Mouse (Mus musculus) MEL (cell line): ENCODE results near the gene Amdhd2. TPM values are rescaled to one million over a fixed set of nuclear protein-coding genes. Genes with fewer than 3 reads are reported as not detected.

ENCODE experiments used
- DNase-seq: peaks from one replicate; pipeline ENCODE4 v3.0.0; 2011; ENCODE audit warnings: low read depth, low spot score
- H3K27ac ChIP-seq: 2 replicates; pipeline ENCODE4 v1.5.1; 2012; ENCODE audit warnings: low read depth, mild to moderate bottlenecking, control low read depth, low read length, moderate library complexity; ENCODE audit not compliant: control insufficient read depth
- H3K27me3 ChIP-seq, 2 experiments: fragments of 150-350 bp in 1 of 2; sonication (generic) in 1 of 2; 2 replicates each; pipeline ENCODE4 v1.6.1; 2012; ENCODE audit warnings: low read length in 2 of 2, mild to moderate bottlenecking in 2 of 2, improper control_type of control experiment in 1 of 2, moderate library complexity in 1 of 2; ENCODE audit not compliant: insufficient read depth in 2 of 2, control insufficient read depth in 1 of 2
- H3K36me3 ChIP-seq, 2 experiments: 2 replicates each; pipeline ENCODE4 v1.6.1; 2012 to 2014; ENCODE audit warnings: low read length in 2 of 2, improper control_type of control experiment in 1 of 2, inconsistent platforms in 1 of 2, mild to moderate bottlenecking in 1 of 2; ENCODE audit not compliant: insufficient read depth in 2 of 2, control insufficient read depth in 1 of 2
- H3K4me1 ChIP-seq, 2 experiments: fragments of 150-350 bp in 1 of 2; sonication (generic) in 1 of 2; 2 replicates each; pipeline ENCODE4 v1.6.1; 2012; ENCODE audit warnings: low read length in 2 of 2, improper control_type of control experiment in 1 of 2, mild to moderate bottlenecking in 1 of 2; ENCODE audit not compliant: insufficient read depth in 2 of 2, control insufficient read depth in 1 of 2
- H3K4me3 ChIP-seq, 2 experiments: fragments of 150-350 bp in 1 of 2; sonication (generic) in 1 of 2; 2 replicates each; pipeline ENCODE4 v1.5.1; 2012; ENCODE audit warnings: low read depth in 2 of 2, low read length in 2 of 2, mild to moderate bottlenecking in 2 of 2, moderate library complexity in 2 of 2, control low read depth in 1 of 2, improper control_type of control experiment in 1 of 2; ENCODE audit not compliant: control insufficient read depth in 1 of 2, insufficient read depth in 1 of 2
- H3K79me2 ChIP-seq: 2 replicates; pipeline ENCODE4 v1.6.1; 2012; ENCODE audit warnings: mild to moderate bottlenecking, low read length, moderate library complexity; ENCODE audit not compliant: control insufficient read depth, poor library complexity, insufficient read depth
- H3K9ac ChIP-seq: 2 replicates; pipeline ENCODE4 v1.6.1; 2012; ENCODE audit warnings: low read depth, mild to moderate bottlenecking, control low read depth, low read length, moderate library complexity; ENCODE audit not compliant: control insufficient read depth, poor library complexity, severe bottlenecking
- H3K9me3 ChIP-seq: fragments of 150-350 bp; sonication (generic); replicated peaks from 2 replicates; pipeline ENCODE4 v1.6.1; 2012; ENCODE audit warnings: mild to moderate bottlenecking, low read length, improper control_type of control experiment, moderate library complexity; ENCODE audit not compliant: insufficient read depth
- CHD1 ChIP-seq: IDR thresholded peaks from 2 replicates; pipeline ENCODE4 v1.6.1; 2012; ENCODE audit warnings: low read depth, mild to moderate bottlenecking, inconsistent platforms, low read length, improper control_type of control experiment
- CHD2 ChIP-seq: IDR thresholded peaks from 2 replicates; pipeline ENCODE4 v1.6.1; 2011; ENCODE audit warnings: low read length, improper control_type of control experiment
- ELF1 ChIP-seq: IDR thresholded peaks from 2 replicates; pipeline ENCODE4 v1.6.1; 2014; ENCODE audit warnings: low read depth, mild to moderate bottlenecking, inconsistent platforms, low read length, improper control_type of control experiment, moderate library complexity
- EP300 ChIP-seq, 2 experiments: IDR thresholded peaks; 2 replicates each; pipeline ENCODE4 v1.6.1; 2011; ENCODE audit warnings: improper control_type of control experiment in 2 of 2, low read length in 2 of 2, low read depth in 1 of 2, mild to moderate bottlenecking in 1 of 2
- ETS1 ChIP-seq: IDR thresholded peaks from 2 replicates; pipeline ENCODE4 v1.6.1; 2012; ENCODE audit warnings: low read depth, mild to moderate bottlenecking, inconsistent platforms, low read length, improper control_type of control experiment, moderate library complexity
- GATA1 ChIP-seq: IDR thresholded peaks from 2 replicates; pipeline ENCODE4 v1.6.1; 2011; ENCODE audit warnings: low read depth, low read length, improper control_type of control experiment
- JUND ChIP-seq: IDR thresholded peaks from 2 replicates; pipeline ENCODE4 v1.6.1; 2011; ENCODE audit warnings: low read depth, mild to moderate bottlenecking, improper control_type of control experiment, low read length
- KAT2A ChIP-seq: conservative IDR thresholded peaks from 2 replicates; pipeline ENCODE4 v1.6.1; 2012; ENCODE audit warnings: low read depth, low read length, improper control_type of control experiment, inconsistent platforms
- MAFK ChIP-seq: IDR thresholded peaks from 2 replicates; pipeline ENCODE4 v1.6.1; 2011; ENCODE audit warnings: low read depth, mild to moderate bottlenecking, low read length, improper control_type of control experiment, borderline replicate concordance
- MAX ChIP-seq: IDR thresholded peaks from 2 replicates; pipeline ENCODE4 v1.6.1; 2011; ENCODE audit warnings: low read length, improper control_type of control experiment
- MXI1 ChIP-seq: IDR thresholded peaks from 2 replicates; pipeline ENCODE4 v1.6.1; 2011; ENCODE audit warnings: mild to moderate bottlenecking, low read depth, low read length, improper control_type of control experiment
- MYB ChIP-seq: IDR thresholded peaks from 2 replicates; pipeline ENCODE4 v1.6.1; 2011; ENCODE audit warnings: mild to moderate bottlenecking, low read depth, low read length, improper control_type of control experiment
- MYC ChIP-seq: IDR thresholded peaks from 2 replicates; pipeline ENCODE4 v1.6.1; 2011; ENCODE audit warnings: low read depth, mild to moderate bottlenecking, low read length, improper control_type of control experiment, moderate library complexity
- NRF1 ChIP-seq: IDR thresholded peaks from 2 replicates; pipeline ENCODE4 v1.6.1; 2014; ENCODE audit warnings: low read depth, mild to moderate bottlenecking, inconsistent platforms, low read length, improper control_type of control experiment, moderate library complexity; ENCODE audit not compliant: poor library complexity, insufficient read depth, severe bottlenecking
- POLR2AphosphoS2 ChIP-seq: IDR thresholded peaks from 2 replicates; pipeline ENCODE4 v1.6.1; 2011; ENCODE audit warnings: low read length, improper control_type of control experiment
- POLR2AphosphoS5 ChIP-seq: IDR thresholded peaks from 2 replicates; pipeline ENCODE4 v1.6.1; 2012; ENCODE audit warnings: low read depth, borderline replicate concordance, mild to moderate bottlenecking, inconsistent platforms, low read length, moderate library complexity, mixed read lengths
- RAD21 ChIP-seq: IDR thresholded peaks from 2 replicates; pipeline ENCODE4 v1.6.1; 2011; ENCODE audit warnings: mild to moderate bottlenecking, low read depth, low read length, improper control_type of control experiment
- SMC3 ChIP-seq: IDR thresholded peaks from 2 replicates; pipeline ENCODE4 v1.6.1; 2011; ENCODE audit warnings: low read depth, low read length, improper control_type of control experiment
- TBP ChIP-seq: IDR thresholded peaks from 2 replicates; pipeline ENCODE4 v1.8.0; 2011; ENCODE audit warnings: low read depth, low read length, improper control_type of control experiment
- USF1 ChIP-seq: IDR thresholded peaks from 2 replicates; pipeline ENCODE4 v1.6.1; 2014; ENCODE audit warnings: low read depth, mild to moderate bottlenecking, inconsistent platforms, low read length, improper control_type of control experiment, moderate library complexity
- ZC3H11A ChIP-seq: IDR thresholded peaks from 2 replicates; pipeline ENCODE4 v1.6.1; 2012; ENCODE audit warnings: low read depth, mild to moderate bottlenecking, inconsistent platforms, low read length, improper control_type of control experiment
- ZKSCAN1 ChIP-seq: IDR thresholded peaks from 2 replicates; pipeline ENCODE4 v1.6.1; 2012; ENCODE audit warnings: low read depth, mild to moderate bottlenecking, inconsistent platforms, low read length, improper control_type of control experiment, moderate library complexity
- ZNF384 ChIP-seq: IDR thresholded peaks from 2 replicates; pipeline ENCODE4 v1.6.1; 2012; ENCODE audit warnings: low read depth, mild to moderate bottlenecking, inconsistent platforms, low read length, improper control_type of control experiment
- polyA plus RNA-seq, 2 experiments: library from polyadenylated mRNA; stranded (reverse) in 1 of 2; unstranded in 1 of 2; fragments of >175 nt in 1 of 2; fragments of >200 nt in 1 of 2; gene quantifications; 2 replicates each; pipeline versions ENCODE4 v1.2.1 to v1.2.4; 2012; ENCODE audit warnings: low replicate concordance in 2 of 2, low read depth in 1 of 2; ENCODE audit not compliant: insufficient read length in 2 of 2, insufficient read depth in 1 of 2, missing spikeins in 1 of 2
- total RNA-seq: library from RNA; depleted of rRNA; stranded (reverse); fragments of 300-350 nt; gene quantifications from 2 replicates; pipeline ENCODE4 v1.2.3, GENCODE M21; 2012

Amdhd2 gene
- total and polyA plus RNA-seq, 3 experiments = 11.4 to 36.1 TPM; not detected in 1

GRCm38 (mm10) chr17:24190934-24191333, 27.4 kb upstream of the Amdhd2 start:
- Histone ChIP-seq H3K36me3 (peaks cover 0 to 7% of the 10 kb centered on the region in 2 experiments; a peak in 1 of 4 replicates), H3K27me3 (no peaks in the 10 kb centered on the region), H3K27ac (no peak overlapping the region), H3K4me1 (no peaks in the 10 kb centered on the region; a peak in 1 of 4 replicates), H3K79me2 (peaks cover 3% of the 10 kb centered on the region), H3K4me3 (no peak overlapping the region), H3K9me3 (no peaks in the 10 kb centered on the region), H3K9ac (no peak overlapping the region)
- TF ChIP-seq SMC3 (no peak), EP300 (IDR thresholded peaks at IDR 0.05; ENCODE audit: low read depth in 1 of 2, low read length in 2 of 2) (no peak), USF1 (no peak), POLR2AphosphoS5 (no peak), ZNF384 (no peak), MXI1 (no peak), ETS1 (no peak), MYB (no peak), ZC3H11A (no peak), CHD1 (no peak), POLR2AphosphoS2 (no peak), MAX (no peak), JUND (no peak), TBP (no peak), MAFK (no peak), RAD21 (no peak), ELF1 (no peak), KAT2A (no peak)
- no peak for DNase-seq

- DNase-seq = no peak
- TF ChIP-seq MYC = no peak
- TF ChIP-seq GATA1 = no peak
- no peak for TF ChIP-seq ZKSCAN1
- TF ChIP-seq ZC3H11A = no peak
- TF ChIP-seq JUND = no peak
- TF ChIP-seq RAD21 = no peak
- TF ChIP-seq SMC3 = no peak
- TF ChIP-seq MYB = no peak
- no peak for TF ChIP-seq CHD2
- TF ChIP-seq NRF1 = no peak
- TF ChIP-seq USF1 = no peak
- no peak for TF ChIP-seq POLR2AphosphoS5
- Histone ChIP-seq H3K36me3 (peaks cover 0 to 20% of the 10 kb centered on the region in 2 experiments; a peak in 2 of 4 replicates), H3K4me3 (no peak overlapping the region), H3K9me3 (no peaks in the 10 kb centered on the region), H3K79me2 (peaks cover 8% of the 10 kb centered on the region; the same call in 1 of the 2 replicates), H3K4me1 (peaks cover 11 to 23% of the 10 kb centered on the region in 2 experiments), H3K27ac (no peak overlapping the region), H3K27me3 (no peaks in the 10 kb centered on the region), H3K9ac (no peak overlapping the region)
Observed at GRCm38 (mm10) chr17:24174259-24174658, 10.7 kb upstream of the Amdhd2 start.
